Mouse (Mus musculus) liver, postnatal 0 days (tissue): ENCODE results near the gene Hexim1.

Source experiments
- CTCF ChIP-seq: sonication (generic); IDR thresholded peaks from 2 replicates; pipeline ENCODE4 v1.5.1; 2016; ENCODE audit warnings: antibody characterized with exemption, low read depth
- EP300 ChIP-seq: IDR thresholded peaks from 2 replicates; pipeline ENCODE4 v1.6.1; 2016; ENCODE audit warnings: antibody characterized with exemption, low read depth, mild to moderate bottlenecking

DNA sequence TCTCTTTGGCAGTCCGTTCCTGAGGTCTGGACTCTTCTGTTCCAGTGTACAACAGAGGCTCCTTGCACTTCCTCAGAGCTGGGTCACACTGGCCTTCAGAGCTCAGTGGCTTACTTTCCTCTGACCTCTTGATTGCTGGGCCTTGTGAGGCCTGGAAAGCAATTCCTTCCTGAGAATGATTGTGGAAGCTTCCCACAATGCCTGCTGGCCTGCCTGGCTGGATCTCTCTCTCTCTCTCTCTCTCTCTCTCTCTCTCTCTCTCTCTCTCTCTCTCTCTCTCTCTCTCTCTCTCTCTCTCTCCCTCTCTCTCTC is 25.9 kb downstream of the Hexim1 start:
- no peak for TF ChIP-seq CTCF
- no peak for TF ChIP-seq EP300
